Mouse (Mus musculus) testis, adult 2 months (tissue): ENCODE measurements around the gene Glra3.

Source experiments
- CTCF ChIP-seq: fragments of 200-500 bp; IDR thresholded peaks from 2 replicates; pipeline ENCODE4 v1.5.1; 2012; ENCODE audit warnings: low read depth, mild to moderate bottlenecking, inconsistent platforms, low read length, moderate library complexity; ENCODE audit not compliant: control insufficient read depth, insufficient read depth, insufficient replicate concordance
- POLR2A ChIP-seq: fragments of 200-500 bp; IDR thresholded peaks from 2 replicates; pipeline ENCODE4 v1.6.1; 2012; ENCODE audit warnings: low read depth, mild to moderate bottlenecking, inconsistent platforms, low read length, moderate library complexity; ENCODE audit not compliant: control insufficient read depth

- TF ChIP-seq CTCF (no peak), POLR2A (no peak)
Measured at GRCm38 (mm10) chr8:56129357-56129756, 189.1 kb downstream of the Glra3 start.
